Mouse (Mus musculus): ENCODE data around the gene Tgfb1i1.

DNA sequence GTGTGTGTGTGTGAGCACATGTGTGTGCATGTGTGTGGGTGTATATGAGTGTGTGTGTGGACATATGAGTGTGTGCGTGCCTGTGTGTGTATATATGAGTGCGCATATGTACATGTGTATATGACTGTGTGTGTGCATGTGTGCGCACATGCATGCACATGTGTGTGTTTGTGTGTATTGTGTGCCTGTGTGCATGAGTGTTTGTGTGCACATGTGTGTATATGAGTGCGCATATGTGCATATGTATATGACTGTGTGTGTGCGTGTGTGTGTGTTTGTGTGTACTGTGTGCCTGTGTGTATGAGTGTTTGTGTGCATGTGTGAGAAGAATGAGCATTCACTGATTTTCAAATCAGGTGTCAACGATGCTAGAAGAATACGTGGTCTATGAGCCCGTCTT is 42.4 kb upstream of the Tgfb1i1 start:
- TF ChIP-seq CTCF (IDR thresholded peaks at IDR 0.05) (no peak), EP300 (IDR thresholded peaks at IDR 0.05) (no peak)

Data from lung, postnatal 0 days (tissue).